In the genomic region with DNA sequence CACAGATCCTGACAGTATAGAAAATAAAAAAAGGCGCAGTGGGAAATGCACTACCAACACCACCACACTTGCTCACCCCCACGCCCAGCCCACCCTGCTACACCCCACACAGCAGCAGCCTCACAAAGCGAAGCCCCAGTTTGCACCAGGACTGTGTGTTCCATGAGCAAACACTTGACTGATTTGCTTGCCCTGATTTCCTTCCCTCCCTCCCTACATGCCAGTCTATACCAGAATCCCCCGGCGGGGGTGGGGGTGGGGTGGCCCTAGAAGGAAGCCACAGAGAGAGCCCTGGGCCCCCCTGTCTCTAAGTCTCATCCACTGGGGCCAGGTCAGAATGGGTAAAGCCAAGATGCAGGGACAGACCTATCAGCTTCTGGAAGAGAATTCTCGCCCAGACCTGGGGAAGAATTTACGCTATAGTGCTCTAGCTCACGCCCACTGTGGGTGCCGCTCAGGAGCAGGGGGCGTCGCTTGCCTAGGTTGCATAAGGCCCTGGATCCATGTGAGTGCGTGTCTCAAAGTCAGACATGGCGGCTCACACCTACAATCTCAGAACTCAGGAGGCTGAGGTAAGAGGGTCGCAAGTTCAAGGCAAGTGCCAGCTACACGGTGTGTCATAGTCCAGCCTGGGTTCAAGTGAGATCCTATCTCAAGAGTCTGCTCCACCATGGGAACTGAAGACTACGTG, we compare ENCODE assay signal across 16 mouse cellular contexts. TPM values are rescaled to one million over a fixed set of nuclear protein-coding genes. Genes with fewer than 3 reads are reported as not detected.
A peak's percentile ranks its signal among the peaks of the same experiment; 100 is the strongest.
DNase-seq lines count a peak whose midpoint lies in the region; ATAC-seq and TF ChIP-seq lines count a peak whose summit lies in the region.
"Had no signal": no experiment of that assay in that cellular context is flagged by ENCODE, and none has a peak within 500 bp of the region (broad histone marks: within the 10 kb centered on the region; RNA-seq: fewer than 3 reads in every experiment).

No protein-coding gene starts in this region.

- peaks cover 7% of the 10 kb centered on the region; the same call in 1 of the 2 replicates for H3K9me3 ChIP-seq in liver, embryonic 13.5 days (replicated peaks)
- H3K9me3 ChIP-seq in liver, embryonic 12.5 days (replicated peaks), result no peaks in the 10 kb centered on the region; the same call in 1 of the 2 replicates
- H3K9me3 ChIP-seq in lung, postnatal 0 days (ENCODE audit: low read length), result no peaks in the 10 kb centered on the region

- DNase-seq in liver, embryonic 13.5 days, result no peak
- peak; percentile 49 for DNase-seq in lung, postnatal 0 days (ENCODE audit: low spot score)
- no peak for DNase-seq in lung, postnatal 10 days
- DNase-seq in cerebellum, adult 18-20 months, result no peak
- no peak for DNase-seq in kidney, postnatal 25 days
- DNase-seq in adrenal gland, postnatal 10 days, result no peak
- DNase-seq: adrenal gland, postnatal 14 days; cerebellum, adult 2 months; gastrocnemius, postnatal 14 days had no signal

- no peaks in the 10 kb centered on the region for H3K36me3 ChIP-seq in liver, embryonic 13.5 days
- no peaks in the 10 kb centered on the region for H3K36me3 ChIP-seq in liver, embryonic 12.5 days
- H3K36me3 ChIP-seq in lung, postnatal 0 days (ENCODE audit: insufficient read depth, low read length), result no peaks in the 10 kb centered on the region
- H3K36me3 ChIP-seq: forebrain, embryonic 12.5 days; heart, embryonic 12.5 days had no signal

- no peak for TF ChIP-seq EP300 in lung, postnatal 0 days (IDR thresholded peaks at IDR 0.05)

- no peak overlapping the region for H3K9ac ChIP-seq in liver, embryonic 13.5 days
- no peak overlapping the region for H3K9ac ChIP-seq in liver, embryonic 12.5 days
- H3K9ac ChIP-seq in lung, postnatal 0 days (replicated peaks; ENCODE audit: low read depth), result no peak overlapping the region
- H3K9ac ChIP-seq: forebrain, embryonic 12.5 days; heart, embryonic 12.5 days had no signal

- H3K4me2 ChIP-seq in liver, embryonic 13.5 days, result no peak overlapping the region
- H3K4me2 ChIP-seq in liver, embryonic 12.5 days, result no peak overlapping the region
- H3K4me2 ChIP-seq in lung, postnatal 0 days (replicated peaks; ENCODE audit: low read depth, low read length), result no peak overlapping the region
- H3K4me2 ChIP-seq: forebrain, embryonic 12.5 days; heart, embryonic 12.5 days had no signal

- peaks cover 10% of the 10 kb centered on the region for H3K27me3 ChIP-seq in liver, embryonic 13.5 days
- peaks cover 27% of the 10 kb centered on the region for H3K27me3 ChIP-seq in liver, embryonic 12.5 days (replicated peaks)
- no peaks in the 10 kb centered on the region for H3K27me3 ChIP-seq in lung, postnatal 0 days (replicated peaks; ENCODE audit: insufficient read depth, low read length)

- TF ChIP-seq CTCF in lung, postnatal 0 days (IDR thresholded peaks at IDR 0.05), result no peak

- no peak overlapping the region for H3K27ac ChIP-seq in liver, embryonic 13.5 days
- H3K27ac ChIP-seq in liver, embryonic 12.5 days, result no peak overlapping the region
- no peak overlapping the region for H3K27ac ChIP-seq in lung, postnatal 0 days (ENCODE audit: low read length)
- H3K27ac ChIP-seq: forebrain, embryonic 12.5 days had no signal

- H3K4me1 ChIP-seq in liver, embryonic 13.5 days (replicated peaks), result peaks cover 4% of the 10 kb centered on the region; the same call in 1 of the 2 replicates
- H3K4me1 ChIP-seq in liver, embryonic 12.5 days, result 0 out of 2 replicates have a peak, but pooled peaks cover 4% of the 10 kb centered on the region
- H3K4me1 ChIP-seq in lung, postnatal 0 days (ENCODE audit: insufficient read depth, low read depth, low read length), result no peaks in the 10 kb centered on the region
- H3K4me1 ChIP-seq: forebrain, embryonic 12.5 days had no signal

- peak; percentile 17; the same call in 1 of the 2 replicates for ATAC-seq in liver, embryonic 13.5 days (ENCODE audit: low read depth)
- no peak for ATAC-seq in liver, embryonic 12.5 days
- peak; percentile 50 for ATAC-seq in lung, postnatal 0 days
- ATAC-seq in erythroblast, adult 5-6 weeks (replicated peaks; ENCODE audit: low FRiP score, poor library complexity, severe bottlenecking), result 0 out of 2 replicates have a peak, but pooled peaks have one; percentile 17
- ATAC-seq: forebrain, embryonic 16.5 days; hindbrain, embryonic 16.5 days; inflammation-experienced regulatory T-cells, adult 6 months had no signal

- 61% methylated on average over 16 of the region's 16 CpGs for WGBS in liver, embryonic 13.5 days (ENCODE audit: insufficient replicate concordance)
- 62% methylated on average over 16 of the region's 16 CpGs for WGBS in liver, embryonic 12.5 days (ENCODE audit: insufficient replicate concordance)
- 52% methylated on average over 16 of the region's 16 CpGs for WGBS in lung, postnatal 0 days

- no peak overlapping the region for H3K4me3 ChIP-seq in liver, embryonic 13.5 days (replicated peaks)
- H3K4me3 ChIP-seq in liver, embryonic 12.5 days, result no peak overlapping the region
- no peak overlapping the region for H3K4me3 ChIP-seq in lung, postnatal 0 days (ENCODE audit: low read depth, low read length)
- H3K4me3 ChIP-seq: forebrain, embryonic 12.5 days; heart, embryonic 12.5 days had no signal

RNA-seq across cellular contexts. Expression of a gene that starts 7.0 kb away (rescaled TPM):
- 28.7 and 32.8 TPM in 2 replicates for polyA plus RNA-seq in liver, embryonic 13.5 days (2015; fragmentation: Nextera tagmentation; extraction: Ambion mirVana)
- 46.5 and 49.5 TPM in 2 replicates for polyA plus RNA-seq in liver, embryonic 12.5 days (2016; fragmentation: Nextera tagmentation; extraction: Ambion mirVana)
- 54.3 and 54.6 TPM in 2 replicates for polyA plus RNA-seq in lung, postnatal 0 days (2015; fragmentation: Nextera tagmentation; extraction: Ambion mirVana)
- 95.5 and 123 TPM in 2 replicates for total RNA-seq in erythroblast, adult 5-6 weeks (2015; ENCODE audit: low replicate concordance)
- 51.2 and 98.1 TPM in 2 replicates for total RNA-seq in erythroblast, adult 5-6 weeks (2017; ENCODE audit: low replicate concordance)
- 10 to 100 TPM; 68.0 to 77.5 TPM for total RNA-seq in adrenal gland, postnatal 10 days (2021)

RNA-seq across cellular contexts. Expression of a gene that starts 14.7 kb away (rescaled TPM):
- 4.9 and 5.1 TPM in 2 replicates for polyA plus RNA-seq in liver, embryonic 13.5 days (2015; fragmentation: Nextera tagmentation; extraction: Ambion mirVana)
- polyA plus RNA-seq in liver, embryonic 12.5 days (2016; fragmentation: Nextera tagmentation; extraction: Ambion mirVana), result 7.0 and 7.7 TPM in 2 replicates
- 11.4 and 11.6 TPM in 2 replicates for polyA plus RNA-seq in lung, postnatal 0 days (2015; fragmentation: Nextera tagmentation; extraction: Ambion mirVana)
- 2.3 and 2.5 TPM in 2 replicates for total RNA-seq in erythroblast, adult 5-6 weeks (2015; ENCODE audit: low replicate concordance)
- 1.6 and 5.2 TPM in 2 replicates for total RNA-seq in erythroblast, adult 5-6 weeks (2017; ENCODE audit: low replicate concordance)
- 10 to 100 TPM in 1 of 2 experiments, 1 to 10 TPM in 1; 7.3 to 11.2 TPM for total RNA-seq in adrenal gland, postnatal 10 days (2021)
